Mouse (Mus musculus) liver, embryonic 15.5 days (tissue): Measurements from ENCODE around the gene Mob1b. TPM values are rescaled to one million over a fixed set of nuclear protein-coding genes. Genes with fewer than 3 reads are reported as not detected.

ENCODE experiments used
- ATAC-seq: fragments of 200-750 bp; cut with Nextera tagmentation; 2 replicates; pipeline ENCODE4 v1.8.0; 2017; ENCODE audit warnings: moderate number of reproducible peaks, mild to moderate bottlenecking, moderate library complexity; ENCODE audit not compliant: insufficient read depth
- H3K27ac ChIP-seq: fragments of 300-500 bp; sonication (generic); replicated peaks from 2 replicates; pipeline ENCODE4 v1.5.1; 2015; ENCODE audit warnings: mild to moderate bottlenecking, inconsistent platforms
- H3K27me3 ChIP-seq: fragments of 300-500 bp; sonication (generic); 2 replicates; pipeline ENCODE4 v1.6.1; 2015; ENCODE audit warnings: mild to moderate bottlenecking, inconsistent platforms
- H3K36me3 ChIP-seq: fragments of 300-500 bp; sonication (generic); replicated peaks from 2 replicates; pipeline ENCODE4 v1.6.1; 2015; ENCODE audit warnings: moderate library complexity, mild to moderate bottlenecking, inconsistent platforms
- H3K4me1 ChIP-seq: fragments of 300-500 bp; sonication (generic); replicated peaks from 2 replicates; pipeline ENCODE4 v1.6.1; 2015; ENCODE audit warnings: inconsistent platforms
- H3K4me2 ChIP-seq: fragments of 300-500 bp; sonication (generic); 2 replicates; pipeline ENCODE4 v1.6.1; 2015; ENCODE audit warnings: moderate library complexity, mild to moderate bottlenecking, inconsistent platforms
- H3K4me3 ChIP-seq: fragments of 300-500 bp; sonication (generic); replicated peaks from 2 replicates; pipeline ENCODE4 v1.5.1; 2015; ENCODE audit warnings: mild to moderate bottlenecking, inconsistent platforms
- H3K9ac ChIP-seq: fragments of 300-500 bp; sonication (generic); 2 replicates; pipeline ENCODE4 v1.6.1; 2015; ENCODE audit warnings: moderate library complexity, mild to moderate bottlenecking, inconsistent platforms
- H3K9me3 ChIP-seq: fragments of 300-500 bp; sonication (generic); replicated peaks from 2 replicates; pipeline ENCODE4 v1.6.1; 2016; ENCODE audit warnings: inconsistent platforms
- WGBS: fragments of 180-500 bp; shearing (Covaris S2); methylation state at CpG from one replicate; pipeline ENCODE4 v1.1.7; 2015; ENCODE audit warnings: mixed read lengths; ENCODE audit not compliant: insufficient replicate concordance; 5-methylcytosine and 5-hydroxymethylcytosine counted together
- polyA plus RNA-seq: library from polyadenylated mRNA; unstranded; fragments of >200 nt; fragmentation: Nextera tagmentation; extraction: Ambion mirVana; gene quantifications from 2 replicates; pipeline ENCODE4 v1.2.1, GENCODE M21; 2015

Mob1b gene
- polyA plus RNA-seq, 1 experiment from 2014 or later = 9.1 TPM

- H3K27me3 ChIP-seq = no peaks in the 10 kb centered on the region
- H3K4me1 ChIP-seq = no peaks in the 10 kb centered on the region
- H3K4me2 ChIP-seq = no peak overlapping the region
- ATAC-seq = no peak
- no peaks in the 10 kb centered on the region for H3K9me3 ChIP-seq
- 86% methylated on average over 1 of the region's 1 CpGs for WGBS
- H3K27ac ChIP-seq = no peak overlapping the region
- H3K4me3 ChIP-seq = no peak overlapping the region
- H3K9ac ChIP-seq = no peak overlapping the region
- peaks cover 66% of the 10 kb centered on the region for H3K36me3 ChIP-seq
Measured at GRCm38 (mm10) chr5:88785059-88785458, 64.4 kb downstream of the Mob1b start.

GRCm38 (mm10) chr5:88790675-88791074, 70.0 kb downstream of the Mob1b start:
- no peaks in the 10 kb centered on the region for H3K9me3 ChIP-seq
- WGBS = 47% methylated on average over 9 of the region's 9 CpGs
- no peaks in the 10 kb centered on the region for H3K27me3 ChIP-seq
- peaks cover 18% of the 10 kb centered on the region for H3K36me3 ChIP-seq
- no peak overlapping the region for H3K9ac ChIP-seq
- no peak overlapping the region for H3K27ac ChIP-seq
- no peak overlapping the region for H3K4me2 ChIP-seq
- no peak overlapping the region for H3K4me3 ChIP-seq
- 0 out of 2 replicates have a peak, but pooled peaks cover 4% of the 10 kb centered on the region for H3K4me1 ChIP-seq
- no peak for ATAC-seq

GRCm38 (mm10) chr5:88791256-88792245, 70.9 kb downstream of the Mob1b start:
- no peak overlapping the region for H3K4me2 ChIP-seq
- H3K27ac ChIP-seq = no peak overlapping the region
- no peak overlapping the region for H3K9ac ChIP-seq
- H3K4me3 ChIP-seq = no peak overlapping the region
- 28% methylated on average over 10 of the region's 10 CpGs for WGBS
- 0 out of 2 replicates have a peak, but pooled peaks cover 4% of the 10 kb centered on the region for H3K4me1 ChIP-seq
- H3K9me3 ChIP-seq = no peaks in the 10 kb centered on the region
- ATAC-seq = no peak
- peaks cover 10% of the 10 kb centered on the region for H3K36me3 ChIP-seq
- H3K27me3 ChIP-seq = no peaks in the 10 kb centered on the region

GRCm38 (mm10) chr5:88793676-88794075, 73.0 kb downstream of the Mob1b start:
- no peak overlapping the region for H3K4me2 ChIP-seq
- H3K27me3 ChIP-seq = no peaks in the 10 kb centered on the region
- H3K36me3 ChIP-seq = no peaks in the 10 kb centered on the region
- 63% methylated on average over 3 of the region's 3 CpGs for WGBS
- ATAC-seq = no peak
- H3K4me3 ChIP-seq = no peak overlapping the region
- no peak overlapping the region for H3K27ac ChIP-seq
- 0 out of 2 replicates have a peak, but pooled peaks cover 4% of the 10 kb centered on the region for H3K4me1 ChIP-seq
- no peak overlapping the region for H3K9ac ChIP-seq
- no peaks in the 10 kb centered on the region for H3K9me3 ChIP-seq

- no peak for ATAC-seq
- WGBS = 48% methylated on average over 9 of the region's 9 CpGs
- peak overlapping the region; percentile 21; the same call in 1 of the 2 replicates for H3K27ac ChIP-seq
Measured at GRCm38 (mm10) chr5:88795910-88796584, 75.4 kb downstream of the Mob1b start.

GRCm38 (mm10) chr5:88796588-88796987, 75.9 kb downstream of the Mob1b start:
- Histone ChIP-seq H3K4me3 (no peak overlapping the region), H3K27me3 (no peaks in the 10 kb centered on the region), H3K36me3 (no peaks in the 10 kb centered on the region), H3K9me3 (no peaks in the 10 kb centered on the region), H3K4me1 (0 out of 2 replicates have a peak, but pooled peaks cover 4% of the 10 kb centered on the region), H3K9ac (no peak overlapping the region), H3K4me2 (no peak overlapping the region; the same call in 1 of the 2 replicates), H3K27ac (peak overlapping the region; percentile 21; the same call in 1 of the 2 replicates)
- 61% methylated on average over 11 of the region's 11 CpGs for WGBS
- peak; percentile 62 for ATAC-seq

More at GRCm38 (mm10) chr5:88795910-88796584, 75.4 kb downstream of the Mob1b start:
- Histone ChIP-seq H3K36me3 (no peaks in the 10 kb centered on the region), H3K4me2 (no peak overlapping the region; the same call in 1 of the 2 replicates), H3K9me3 (no peaks in the 10 kb centered on the region), H3K9ac (no peak overlapping the region), H3K27me3 (no peaks in the 10 kb centered on the region), H3K4me1 (0 out of 2 replicates have a peak, but pooled peaks cover 4% of the 10 kb centered on the region), H3K4me3 (no peak overlapping the region)

- Histone ChIP-seq H3K27ac (0 out of 2 replicates have a peak overlapping the region, but pooled peaks have one; percentile 21), H3K4me1 (0 out of 2 replicates have a peak, but pooled peaks cover 4% of the 10 kb centered on the region), H3K4me3 (no peak overlapping the region), H3K9me3 (no peaks in the 10 kb centered on the region), H3K27me3 (no peaks in the 10 kb centered on the region), H3K36me3 (no peaks in the 10 kb centered on the region), H3K4me2 (no peak overlapping the region), H3K9ac (no peak overlapping the region)
- ATAC-seq = no peak
- WGBS = 67% methylated on average over 6 of the region's 6 CpGs
Measured at GRCm38 (mm10) chr5:88797121-88797520, 76.5 kb downstream of the Mob1b start.

- Histone ChIP-seq H3K4me1 (no peaks in the 10 kb centered on the region), H3K36me3 (no peaks in the 10 kb centered on the region), H3K4me3 (no peak overlapping the region), H3K4me2 (no peak overlapping the region), H3K9ac (no peak overlapping the region), H3K27ac (no peak overlapping the region), H3K27me3 (no peaks in the 10 kb centered on the region), H3K9me3 (no peaks in the 10 kb centered on the region)
- no peak for ATAC-seq
- WGBS = 67% methylated on average over 4 of the region's 4 CpGs
Measured at GRCm38 (mm10) chr5:88805616-88806015, 85.0 kb downstream of the Mob1b start.

GRCm38 (mm10) chr5:88806278-88806677, 85.6 kb downstream of the Mob1b start:
- H3K4me2 ChIP-seq = no peak overlapping the region
- WGBS = 22% methylated on average over 5 of the region's 5 CpGs

GRCm38 (mm10) chr5:88807342-88807741, 86.7 kb downstream of the Mob1b start:
- 37% methylated on average over 9 of the region's 9 CpGs for WGBS
- Histone ChIP-seq H3K36me3 (no peaks in the 10 kb centered on the region), H3K4me3 (no peak overlapping the region), H3K9me3 (no peaks in the 10 kb centered on the region), H3K4me1 (no peaks in the 10 kb centered on the region), H3K4me2 (no peak overlapping the region), H3K27me3 (no peaks in the 10 kb centered on the region), H3K27ac (no peak overlapping the region), H3K9ac (no peak overlapping the region)
- no peak for ATAC-seq

More at GRCm38 (mm10) chr5:88806278-88806677, 85.6 kb downstream of the Mob1b start:
- Histone ChIP-seq H3K4me3 (no peak overlapping the region), H3K27me3 (no peaks in the 10 kb centered on the region), H3K4me1 (no peaks in the 10 kb centered on the region), H3K36me3 (no peaks in the 10 kb centered on the region), H3K27ac (no peak overlapping the region), H3K9me3 (no peaks in the 10 kb centered on the region), H3K9ac (no peak overlapping the region)
- no peak for ATAC-seq

GRCm38 (mm10) chr5:88813188-88813587, 92.5 kb downstream of the Mob1b start:
- Histone ChIP-seq H3K4me2 (no peak overlapping the region), H3K27me3 (no peaks in the 10 kb centered on the region), H3K4me1 (no peaks in the 10 kb centered on the region), H3K27ac (no peak overlapping the region), H3K9me3 (no peaks in the 10 kb centered on the region), H3K36me3 (no peaks in the 10 kb centered on the region), H3K9ac (no peak overlapping the region), H3K4me3 (no peak overlapping the region)
- 50% methylated on average over 2 of the region's 2 CpGs for whole genome bisulfite sequencing
- ATAC-seq = no peak
